Mouse (Mus musculus): ENCODE measurements around the gene Slc1a1. TPM values are rescaled to one million over a fixed set of nuclear protein-coding genes. Genes with fewer than 3 reads are reported as not detected.

The Slc1a1 gene
- polyA plus RNA-seq (2011; ENCODE audit: insufficient read length, low read depth, missing spikeins) = 0.77 and 0.92 TPM in 2 replicates

DNA sequence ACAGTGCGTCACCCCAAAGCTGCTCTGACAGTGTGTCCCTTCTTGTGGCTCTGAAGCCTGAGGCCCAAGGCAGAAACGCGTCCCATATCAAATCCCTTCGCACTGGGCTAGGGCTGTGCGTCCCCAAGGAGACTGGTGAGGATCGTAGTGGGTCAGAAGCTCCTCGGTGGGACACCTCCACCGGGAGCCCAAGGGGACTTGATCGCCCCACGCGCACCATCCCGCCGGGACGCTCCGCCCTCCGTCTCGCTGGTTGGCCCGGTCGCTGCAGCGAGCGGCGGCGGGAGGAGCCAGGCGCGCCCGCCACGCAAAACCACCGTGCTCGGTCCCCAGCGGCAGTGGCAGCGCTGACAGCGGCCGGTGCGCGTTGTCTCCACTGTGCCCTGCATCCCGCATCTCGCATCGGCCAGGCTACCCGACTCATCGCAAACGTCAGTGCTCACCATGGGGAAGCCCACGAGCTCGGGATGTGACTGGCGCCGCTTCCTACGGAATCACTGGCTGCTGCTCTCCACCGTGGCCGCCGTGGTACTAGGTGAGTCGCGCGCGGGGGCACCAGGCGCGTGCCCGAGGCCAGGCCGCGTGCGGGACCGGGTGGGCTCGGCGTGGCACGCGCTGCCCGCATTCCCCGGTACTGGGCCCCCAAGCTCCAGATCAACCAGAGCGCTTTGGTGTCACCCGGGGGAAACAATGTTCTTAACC, at the start of gene Slc1a1:
Gene Slc1a1, plus strand, starts transcription at position 252 of the 702 bp plus-strand sequence.
- H3K4me3 ChIP-seq (ENCODE audit: insufficient read depth, low read length) = peak within 1 kb of the TSS; percentile 40
- TF ChIP-seq CTCF (IDR thresholded peaks at IDR 0.05; ENCODE audit: borderline replicate concordance, insufficient read depth, low read length) (no peak), POLR2A (IDR thresholded peaks at IDR 0.05; ENCODE audit: low read depth, low read length) (peak; percentile 55; the same call in 1 of the 2 replicates)
- no peaks in the 10 kb centered on the region for H3K4me1 ChIP-seq (ENCODE audit: control insufficient read depth, insufficient read depth, low read length)
- no peak within 1 kb of the TSS for H3K27ac ChIP-seq (ENCODE audit: insufficient read depth, low read length)

DNA sequence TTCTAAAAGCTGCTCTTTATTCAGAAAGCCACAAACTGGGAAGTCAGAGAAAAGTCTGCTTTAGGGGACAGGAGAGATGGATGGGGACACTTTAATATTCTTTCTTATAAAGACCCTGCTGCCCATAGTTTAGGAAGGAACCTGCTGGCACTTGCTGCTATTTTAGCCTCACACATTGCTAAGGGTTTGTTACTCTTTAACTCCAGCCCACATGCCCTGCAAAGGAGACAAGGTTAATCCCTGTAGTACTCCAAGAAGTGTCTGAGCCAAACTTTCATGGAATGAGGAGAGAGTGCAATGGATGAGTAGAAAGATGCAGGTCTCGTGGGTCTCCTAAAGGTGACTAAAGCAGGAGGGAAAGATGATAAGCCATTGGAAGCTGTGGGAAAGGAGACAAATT, 44.7 kb upstream of the Slc1a1 start:
- Histone ChIP-seq H3K4me3 (ENCODE audit: insufficient read depth, low read length) (no peak overlapping the region), H3K4me1 (ENCODE audit: control insufficient read depth, insufficient read depth, low read length) (0 out of 2 replicates have a peak, but pooled peaks cover 5% of the 10 kb centered on the region), H3K27ac (ENCODE audit: insufficient read depth, low read length) (no peak overlapping the region)
- TF ChIP-seq POLR2A (IDR thresholded peaks at IDR 0.05; ENCODE audit: low read depth, low read length) (no peak), CTCF (IDR thresholded peaks at IDR 0.05; ENCODE audit: borderline replicate concordance, insufficient read depth, low read length) (no peak)

DNA sequence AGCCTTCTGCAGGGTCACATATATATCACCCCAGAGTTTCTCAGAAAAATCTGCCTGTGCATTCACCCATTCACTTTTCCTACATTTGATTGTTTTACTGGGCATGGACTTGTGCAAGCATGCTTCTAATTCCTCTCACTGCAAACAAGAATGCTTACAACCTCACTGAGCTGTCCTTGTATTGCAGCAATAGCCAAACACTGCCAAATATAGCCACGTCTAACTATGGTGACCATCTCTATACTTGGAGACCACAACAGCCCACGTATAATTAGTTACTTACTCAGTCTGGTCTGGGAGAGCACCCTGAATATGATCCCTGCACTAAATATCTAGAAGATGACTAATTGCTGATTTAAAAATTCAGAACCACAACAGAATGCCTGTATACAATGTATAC, 41.5 kb upstream of the Slc1a1 start:
- TF ChIP-seq CTCF (IDR thresholded peaks at IDR 0.05; ENCODE audit: borderline replicate concordance, insufficient read depth, low read length) = no peak
- no peak for TF ChIP-seq POLR2A (IDR thresholded peaks at IDR 0.05; ENCODE audit: low read depth, low read length)
- 0 out of 2 replicates have a peak, but pooled peaks cover 5% of the 10 kb centered on the region for H3K4me1 ChIP-seq (ENCODE audit: control insufficient read depth, insufficient read depth, low read length)
- H3K4me3 ChIP-seq (ENCODE audit: insufficient read depth, low read length) = no peak overlapping the region
- peak overlapping the region; percentile 96 for H3K27ac ChIP-seq (ENCODE audit: insufficient read depth, low read length)

DNA sequence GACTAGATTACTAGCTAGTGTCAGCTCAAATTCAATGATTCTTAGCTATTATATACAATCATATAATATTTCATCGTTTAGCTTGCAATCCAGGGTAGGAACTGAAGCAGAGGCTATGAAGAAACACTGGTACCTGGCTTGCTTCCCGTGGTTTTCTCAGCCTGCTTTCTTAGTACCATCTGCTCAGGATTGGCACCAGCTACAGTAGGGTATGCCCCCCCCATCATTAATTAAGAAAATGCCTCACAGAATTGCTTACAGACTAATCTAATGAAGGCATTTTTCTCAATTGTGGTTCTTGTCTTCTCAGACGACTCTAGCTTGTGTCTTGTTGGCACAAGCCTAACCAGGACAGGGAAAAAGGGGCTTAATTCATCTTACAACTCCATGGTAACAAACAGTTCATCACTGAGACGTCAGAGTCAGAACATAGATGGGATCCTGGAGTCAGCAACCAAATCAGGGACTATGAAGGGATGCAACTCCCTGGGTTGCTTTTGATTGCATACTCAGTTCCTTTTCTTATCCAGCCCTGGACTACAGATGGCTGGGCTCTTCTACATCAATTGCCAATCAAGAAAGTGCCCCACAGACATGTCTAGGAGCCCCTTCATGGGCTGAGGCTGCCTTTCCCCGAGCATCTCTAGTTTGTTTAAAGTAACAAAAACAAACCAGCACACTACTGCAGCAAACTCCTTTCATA, 38.6 kb upstream of the Slc1a1 start:
- Histone ChIP-seq H3K27ac (ENCODE audit: insufficient read depth, low read length) (no peak overlapping the region), H3K4me3 (ENCODE audit: insufficient read depth, low read length) (no peak overlapping the region), H3K4me1 (ENCODE audit: control insufficient read depth, insufficient read depth, low read length) (0 out of 2 replicates have a peak, but pooled peaks cover 5% of the 10 kb centered on the region)
- TF ChIP-seq POLR2A (IDR thresholded peaks at IDR 0.05; ENCODE audit: low read depth, low read length) (no peak), CTCF (IDR thresholded peaks at IDR 0.05; ENCODE audit: borderline replicate concordance, insufficient read depth, low read length) (no peak)

DNA sequence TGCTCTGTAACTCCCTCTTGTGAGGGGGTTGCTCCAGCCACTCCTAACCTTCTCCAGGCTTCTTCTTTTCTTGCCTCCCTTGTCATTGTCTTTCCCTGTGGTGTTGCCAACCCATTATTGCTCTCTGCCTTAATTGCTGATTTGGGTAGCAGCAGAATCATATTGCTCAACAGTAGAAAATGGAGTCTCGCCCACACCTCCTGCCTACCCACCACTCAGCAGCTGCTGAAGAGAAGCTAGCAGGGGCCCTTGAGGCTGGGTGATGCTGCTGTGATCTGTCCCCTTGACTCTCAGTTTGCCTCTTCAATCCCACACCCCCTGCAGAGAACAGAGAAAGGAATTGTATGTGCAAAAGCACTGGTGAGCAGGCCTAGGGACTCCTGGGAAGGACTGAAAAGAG, 37.9 kb upstream of the Slc1a1 start:
- H3K27ac ChIP-seq (ENCODE audit: insufficient read depth, low read length) = no peak overlapping the region
- H3K4me3 ChIP-seq (ENCODE audit: insufficient read depth, low read length) = no peak overlapping the region
- no peak for TF ChIP-seq POLR2A (IDR thresholded peaks at IDR 0.05; ENCODE audit: low read depth, low read length)
- TF ChIP-seq CTCF (IDR thresholded peaks at IDR 0.05; ENCODE audit: borderline replicate concordance, insufficient read depth, low read length) = no peak
- H3K4me1 ChIP-seq (ENCODE audit: control insufficient read depth, insufficient read depth, low read length) = 0 out of 2 replicates have a peak, but pooled peaks cover 5% of the 10 kb centered on the region

DNA sequence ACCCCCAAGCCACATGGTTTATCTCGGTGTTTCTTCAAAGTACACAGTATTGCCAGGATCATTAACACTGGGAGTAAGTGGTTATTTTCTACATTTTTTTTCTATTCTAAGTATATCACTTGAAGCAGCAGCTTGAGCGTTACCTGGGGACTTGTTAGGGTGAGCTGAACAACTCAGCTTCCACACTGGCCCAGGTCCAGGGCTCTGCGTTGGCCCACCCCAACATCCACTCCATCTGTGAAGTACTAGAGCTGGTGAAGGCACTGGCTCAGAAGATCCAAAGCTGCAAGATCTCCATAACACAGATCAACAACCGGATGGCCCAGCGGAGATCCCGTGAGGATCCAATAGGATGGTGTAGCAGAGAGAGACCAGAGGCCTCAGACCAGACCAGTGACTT, 37.2 kb upstream of the Slc1a1 start:
- TF ChIP-seq CTCF (IDR thresholded peaks at IDR 0.05; ENCODE audit: borderline replicate concordance, insufficient read depth, low read length) (no peak), POLR2A (IDR thresholded peaks at IDR 0.05; ENCODE audit: low read depth, low read length) (no peak)
- 0 out of 2 replicates have a peak, but pooled peaks cover 5% of the 10 kb centered on the region for H3K4me1 ChIP-seq (ENCODE audit: control insufficient read depth, insufficient read depth, low read length)
- H3K27ac ChIP-seq (ENCODE audit: insufficient read depth, low read length) = no peak overlapping the region
- H3K4me3 ChIP-seq (ENCODE audit: insufficient read depth, low read length) = no peak overlapping the region

DNA sequence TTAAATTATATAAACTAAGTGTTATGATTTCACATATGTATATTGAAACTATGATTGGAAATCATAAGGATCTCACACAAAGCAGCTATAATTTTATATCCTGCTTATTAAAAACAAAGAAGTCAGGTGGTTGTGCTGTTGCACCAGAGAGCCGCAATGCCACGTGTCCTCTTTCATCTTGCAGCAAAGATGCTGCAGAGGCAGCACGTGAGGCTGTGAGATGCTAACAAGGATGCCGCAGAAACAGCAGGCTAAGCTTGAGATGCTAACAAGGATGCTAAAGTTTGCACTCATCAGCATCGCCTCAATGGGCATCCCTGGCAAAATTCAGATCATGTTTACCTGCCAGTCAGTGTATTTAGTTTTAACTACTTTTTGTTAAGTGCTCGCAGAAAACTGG, 34.4 kb upstream of the Slc1a1 start:
- H3K4me1 ChIP-seq (ENCODE audit: control insufficient read depth, insufficient read depth, low read length) = no peaks in the 10 kb centered on the region
- no peak overlapping the region for H3K27ac ChIP-seq (ENCODE audit: insufficient read depth, low read length)
- H3K4me3 ChIP-seq (ENCODE audit: insufficient read depth, low read length) = no peak overlapping the region
- no peak for TF ChIP-seq CTCF (IDR thresholded peaks at IDR 0.05; ENCODE audit: borderline replicate concordance, insufficient read depth, low read length)
- TF ChIP-seq POLR2A (IDR thresholded peaks at IDR 0.05; ENCODE audit: low read depth, low read length) = no peak

DNA sequence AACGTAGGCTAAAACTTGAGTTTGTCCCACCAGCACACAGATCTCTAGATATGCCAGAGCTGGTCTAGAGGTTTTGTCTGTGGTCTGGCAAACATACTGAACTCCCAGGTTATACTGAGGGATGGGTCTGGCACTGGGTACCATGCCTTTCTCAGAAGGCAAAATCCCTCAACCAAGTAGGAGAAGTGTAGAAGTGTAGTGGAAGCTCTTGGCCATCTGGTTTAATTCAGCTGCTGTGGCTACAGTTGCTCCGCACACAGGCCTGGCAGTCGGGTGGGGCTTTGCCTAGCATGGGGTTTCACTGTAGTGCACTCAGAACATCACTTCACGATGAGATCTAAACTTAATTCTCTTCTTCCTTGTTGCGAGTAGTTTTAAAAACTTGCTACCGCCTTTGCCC, 28.6 kb upstream of the Slc1a1 start:
- no peak overlapping the region for H3K4me3 ChIP-seq (ENCODE audit: insufficient read depth, low read length)
- H3K27ac ChIP-seq (ENCODE audit: insufficient read depth, low read length) = no peak overlapping the region
- TF ChIP-seq POLR2A (IDR thresholded peaks at IDR 0.05; ENCODE audit: low read depth, low read length) = no peak
- H3K4me1 ChIP-seq (ENCODE audit: control insufficient read depth, insufficient read depth, low read length) = no peaks in the 10 kb centered on the region

DNA sequence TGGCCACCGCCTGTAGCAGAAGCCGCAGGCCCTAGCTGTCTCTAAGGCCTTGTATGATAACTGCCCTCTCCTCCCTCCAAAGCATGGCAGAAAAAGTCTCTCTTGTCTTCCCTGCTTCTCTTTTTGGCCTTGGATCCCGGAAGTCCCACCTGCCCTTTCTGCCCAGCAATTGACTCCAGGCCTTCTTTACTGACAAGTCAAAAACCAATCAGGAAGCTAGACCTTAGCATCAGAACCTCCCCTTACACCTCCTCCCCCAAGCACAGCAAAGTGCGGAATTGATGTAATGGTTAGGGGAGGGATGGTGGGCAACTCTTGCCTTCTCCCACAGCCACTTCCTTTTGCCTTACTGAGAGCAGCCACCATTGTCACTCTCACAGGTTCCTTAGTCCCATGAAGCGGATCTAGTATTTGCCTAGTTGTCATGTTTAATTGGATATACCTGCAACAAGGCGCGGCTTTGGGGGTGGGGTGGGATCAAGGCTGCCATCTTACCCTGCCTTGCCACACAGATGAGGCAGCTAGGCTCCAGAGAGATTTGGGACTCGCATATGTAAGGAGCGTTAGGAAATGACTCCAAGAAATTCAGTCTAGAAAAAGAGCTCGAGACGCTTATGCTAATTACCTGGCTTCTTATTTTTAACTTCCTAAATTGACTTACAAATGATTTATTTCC, 27.9 kb upstream of the Slc1a1 start:
- Histone ChIP-seq H3K27ac (ENCODE audit: insufficient read depth, low read length) (no peak overlapping the region), H3K4me3 (ENCODE audit: insufficient read depth, low read length) (no peak overlapping the region), H3K4me1 (ENCODE audit: control insufficient read depth, insufficient read depth, low read length) (no peaks in the 10 kb centered on the region)
- TF ChIP-seq POLR2A (IDR thresholded peaks at IDR 0.05; ENCODE audit: low read depth, low read length) = no peak
- TF ChIP-seq CTCF (IDR thresholded peaks at IDR 0.05; ENCODE audit: borderline replicate concordance, insufficient read depth, low read length) = no peak

DNA sequence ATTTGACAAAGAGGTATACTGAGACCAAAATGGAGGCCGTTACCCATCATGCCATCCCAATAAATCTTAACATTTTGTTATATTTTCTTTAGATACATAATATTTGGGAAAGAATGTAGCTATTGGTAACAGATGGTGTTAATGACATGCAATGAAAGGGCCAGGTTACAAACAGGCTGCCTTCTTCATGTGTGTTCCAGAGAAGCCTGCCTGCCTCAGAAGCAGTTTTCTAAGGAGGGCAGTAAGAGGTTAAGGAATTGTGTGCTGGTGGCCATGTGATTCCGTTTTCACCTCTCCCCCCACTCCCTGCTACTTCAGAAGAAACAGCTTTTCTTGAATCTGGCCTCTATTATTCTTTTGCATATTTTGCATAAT, 27.4 kb upstream of the Slc1a1 start:
- Histone ChIP-seq H3K27ac (ENCODE audit: insufficient read depth, low read length) (no peak overlapping the region), H3K4me1 (ENCODE audit: control insufficient read depth, insufficient read depth, low read length) (no peaks in the 10 kb centered on the region), H3K4me3 (ENCODE audit: insufficient read depth, low read length) (no peak overlapping the region)
- TF ChIP-seq CTCF (IDR thresholded peaks at IDR 0.05; ENCODE audit: borderline replicate concordance, insufficient read depth, low read length) (no peak), POLR2A (IDR thresholded peaks at IDR 0.05; ENCODE audit: low read depth, low read length) (no peak)
